Mouse (Mus musculus) limb, embryonic 13.5 days (tissue): ENCODE measurements at regions not wholly inside any gene's neighbourhood (a gene's known extent, or its start where the extent isn't known, plus 50 kb on each side); places are given as distances from the start of the nearest gene placed in this dataset.
A peak's percentile ranks its signal among the peaks of the same experiment; 100 is the strongest.

ENCODE experiments used
- ATAC-seq: fragments of 200-750 bp; cut with Nextera tagmentation; 2 replicates; pipeline ENCODE4 v1.8.0; 2017; ENCODE audit warnings: low read depth, moderate number of reproducible peaks, moderate TSS enrichment; ENCODE audit not compliant: low FRiP score
- H3K27ac ChIP-seq: fragments of 300-500 bp; sonication (generic); 2 replicates; pipeline ENCODE4 v1.5.1; 2015; ENCODE audit warnings: inconsistent platforms, mild to moderate bottlenecking, moderate library complexity
- H3K27me3 ChIP-seq: fragments of 300-500 bp; sonication (generic); 2 replicates; pipeline ENCODE4 v1.6.1; 2015; ENCODE audit warnings: mild to moderate bottlenecking, inconsistent platforms
- H3K36me3 ChIP-seq: fragments of 300-500 bp; sonication (generic); 2 replicates; pipeline ENCODE4 v1.6.1; 2015; ENCODE audit warnings: inconsistent platforms, mild to moderate bottlenecking, moderate library complexity
- H3K4me1 ChIP-seq: fragments of 300-500 bp; sonication (generic); 2 replicates; pipeline ENCODE4 v1.6.1; 2015; ENCODE audit warnings: inconsistent platforms
- H3K4me2 ChIP-seq: fragments of 300-500 bp; sonication (generic); replicated peaks from 2 replicates; pipeline ENCODE4 v1.6.1; 2015; ENCODE audit warnings: inconsistent platforms, mild to moderate bottlenecking, moderate library complexity
- H3K4me3 ChIP-seq: fragments of 300-500 bp; sonication (generic); 2 replicates; pipeline ENCODE4 v1.5.1; 2015; ENCODE audit warnings: moderate library complexity, mild to moderate bottlenecking, inconsistent platforms
- H3K9ac ChIP-seq: fragments of 300-500 bp; sonication (generic); 2 replicates; pipeline ENCODE4 v1.6.1; 2015; ENCODE audit warnings: mild to moderate bottlenecking, inconsistent platforms
- H3K9me3 ChIP-seq: fragments of 300-500 bp; sonication (generic); 2 replicates; pipeline ENCODE4 v1.6.1; 2016; ENCODE audit warnings: inconsistent platforms
- WGBS: fragments of 180-500 bp; shearing (Covaris S2); methylation state at CpG from one replicate; pipeline ENCODE4 v1.1.7; 2015; 5-methylcytosine and 5-hydroxymethylcytosine counted together

- Histone ChIP-seq H3K4me2 (no peak overlapping the region), H3K27ac (no peak overlapping the region), H3K4me1 (peaks cover 16% of the 10 kb centered on the region), H3K9me3 (no peaks in the 10 kb centered on the region), H3K9ac (no peak overlapping the region), H3K4me3 (no peak overlapping the region), H3K36me3 (no peaks in the 10 kb centered on the region), H3K27me3 (no peaks in the 10 kb centered on the region)
- WGBS = 85% methylated on average over 5 of the region's 5 CpGs
- no peak for ATAC-seq
Measured at GRCm38 (mm10) chr7:65802306-65802705, 59.2 kb upstream of the Pcsk6 start.

GRCm38 (mm10) chr7:65802806-65803205, 58.7 kb upstream of the Pcsk6 start:
- H3K9me3 ChIP-seq = no peaks in the 10 kb centered on the region
- no peak overlapping the region for H3K27ac ChIP-seq
- H3K4me1 ChIP-seq = peaks cover 16% of the 10 kb centered on the region
- no peak overlapping the region for H3K4me3 ChIP-seq
- no peaks in the 10 kb centered on the region for H3K36me3 ChIP-seq
- WGBS = 76% methylated on average over 8 of the region's 8 CpGs
- H3K9ac ChIP-seq = no peak overlapping the region
- no peak for ATAC-seq
- H3K27me3 ChIP-seq = no peaks in the 10 kb centered on the region
- H3K4me2 ChIP-seq = no peak overlapping the region

- H3K27ac ChIP-seq = 0 out of 2 replicates have a peak overlapping the region, but pooled peaks have one; percentile 22
Measured at GRCm38 (mm10) chr7:65803422-65804303, 57.9 kb upstream of the Pcsk6 start.

More at GRCm38 (mm10) chr7:65803422-65804303, 57.9 kb upstream of the Pcsk6 start:
- Histone ChIP-seq H3K9ac (no peak overlapping the region), H3K9me3 (no peaks in the 10 kb centered on the region), H3K4me3 (no peak overlapping the region), H3K27me3 (no peaks in the 10 kb centered on the region), H3K4me1 (peaks cover 16% of the 10 kb centered on the region), H3K36me3 (no peaks in the 10 kb centered on the region), H3K4me2 (no peak overlapping the region)
- 50% methylated on average over 11 of the region's 11 CpGs for WGBS
- peak; percentile 83 for ATAC-seq
